Mouse (Mus musculus) heart, embryonic 14.5 days (tissue): ENCODE results near the gene Tnp1. TPM values are rescaled to one million over a fixed set of nuclear protein-coding genes. Genes with fewer than 3 reads are reported as not detected.

Experiments
- ATAC-seq: fragments of 200-750 bp; cut with Nextera tagmentation; 2 replicates; pipeline ENCODE4 v1.8.0; 2017; ENCODE audit warnings: low read depth, moderate TSS enrichment; ENCODE audit not compliant: insufficient number of reproducible peaks, insufficient read depth, low FRiP score
- H3K27ac ChIP-seq, 2 experiments: fragments of 200-500 bp in 1 of 2; fragments of 300-500 bp in 1 of 2; sonication (generic) in 1 of 2; replicated peaks in 1 of 2; 2 replicates each; pipeline ENCODE4 v1.5.1; 2012 to 2014; ENCODE audit warnings: low read depth in 2 of 2, low read length in 2 of 2, control low read depth in 1 of 2, mild to moderate bottlenecking in 1 of 2, mixed read lengths in 1 of 2; ENCODE audit not compliant: control insufficient read depth in 1 of 2, insufficient read depth in 1 of 2
- H3K27me3 ChIP-seq: fragments of 300-500 bp; sonication (generic); 2 replicates; pipeline ENCODE4 v1.6.1; 2014; ENCODE audit warnings: mild to moderate bottlenecking, low read length, control low read depth; ENCODE audit not compliant: control insufficient read depth, insufficient read depth
- H3K36me3 ChIP-seq: fragments of 300-500 bp; sonication (generic); 2 replicates; pipeline ENCODE4 v1.6.1; 2014; ENCODE audit warnings: mild to moderate bottlenecking, control low read depth, low read length, mixed read lengths; ENCODE audit not compliant: control insufficient read depth, insufficient read depth
- H3K4me1 ChIP-seq, 2 experiments: fragments of 200-500 bp in 1 of 2; fragments of 300-500 bp in 1 of 2; sonication (generic) in 1 of 2; 2 replicates each; pipeline ENCODE4 v1.6.1; 2012 to 2014; ENCODE audit warnings: low read length in 2 of 2, control low read depth in 1 of 2, mixed read lengths in 1 of 2; ENCODE audit not compliant: control insufficient read depth in 2 of 2, insufficient read depth in 2 of 2
- H3K4me2 ChIP-seq: fragments of 300-500 bp; sonication (generic); 2 replicates; pipeline ENCODE4 v1.6.1; 2014; ENCODE audit warnings: mild to moderate bottlenecking, low read length
- H3K4me3 ChIP-seq, 2 experiments: fragments of 200-500 bp in 1 of 2; fragments of 300-500 bp in 1 of 2; sonication (generic) in 1 of 2; 2 replicates each; pipeline ENCODE4 v1.5.1; 2012 to 2014; ENCODE audit warnings: low read length in 2 of 2, mild to moderate bottlenecking in 2 of 2, control low read depth in 1 of 2, low read depth in 1 of 2, moderate library complexity in 1 of 2; ENCODE audit not compliant: control insufficient read depth in 1 of 2, insufficient read depth in 1 of 2
- H3K9ac ChIP-seq: fragments of 300-500 bp; sonication (generic); 2 replicates; pipeline ENCODE4 v1.6.1; 2014; ENCODE audit warnings: mild to moderate bottlenecking, low read length
- H3K9me3 ChIP-seq: fragments of 300-500 bp; sonication (generic); 2 replicates; pipeline ENCODE4 v1.6.1; 2016; ENCODE audit warnings: low read length, control low read depth; ENCODE audit not compliant: control insufficient read depth
- WGBS: fragments of 180-500 bp; shearing (Covaris S2); extraction: QIAGEN DNeasy Blood & Tissue Kit; methylation state at CpG from one replicate; pipeline ENCODE4 v1.1.7; 2014; 5-methylcytosine and 5-hydroxymethylcytosine counted together
- polyA plus RNA-seq: library from polyadenylated mRNA; unstranded; fragments of >200 nt; fragmentation: Nextera tagmentation; extraction: Ambion mirVana; gene quantifications from 2 replicates; pipeline ENCODE4 v1.2.1, GENCODE M21; 2014

The Tnp1 gene
- polyA plus RNA-seq, 1 experiment from 2014 or later = not detected

- Histone ChIP-seq H3K4me1 (no peaks in the 10 kb centered on the region; a peak in 1 of 4 replicates), H3K4me2 (no peak overlapping the region), H3K9ac (no peak overlapping the region), H3K27ac (no peak overlapping the region), H3K36me3 (no peaks in the 10 kb centered on the region), H3K9me3 (no peaks in the 10 kb centered on the region), H3K4me3 (no peak overlapping the region), H3K27me3 (no peaks in the 10 kb centered on the region)
- 60% methylated on average over 9 of the region's 9 CpGs for WGBS
- ATAC-seq = no peak
These were observed 38.0 kb upstream of the Tnp1 start for GRCm38 (mm10) chr1:73053545-73054326.

DNA sequence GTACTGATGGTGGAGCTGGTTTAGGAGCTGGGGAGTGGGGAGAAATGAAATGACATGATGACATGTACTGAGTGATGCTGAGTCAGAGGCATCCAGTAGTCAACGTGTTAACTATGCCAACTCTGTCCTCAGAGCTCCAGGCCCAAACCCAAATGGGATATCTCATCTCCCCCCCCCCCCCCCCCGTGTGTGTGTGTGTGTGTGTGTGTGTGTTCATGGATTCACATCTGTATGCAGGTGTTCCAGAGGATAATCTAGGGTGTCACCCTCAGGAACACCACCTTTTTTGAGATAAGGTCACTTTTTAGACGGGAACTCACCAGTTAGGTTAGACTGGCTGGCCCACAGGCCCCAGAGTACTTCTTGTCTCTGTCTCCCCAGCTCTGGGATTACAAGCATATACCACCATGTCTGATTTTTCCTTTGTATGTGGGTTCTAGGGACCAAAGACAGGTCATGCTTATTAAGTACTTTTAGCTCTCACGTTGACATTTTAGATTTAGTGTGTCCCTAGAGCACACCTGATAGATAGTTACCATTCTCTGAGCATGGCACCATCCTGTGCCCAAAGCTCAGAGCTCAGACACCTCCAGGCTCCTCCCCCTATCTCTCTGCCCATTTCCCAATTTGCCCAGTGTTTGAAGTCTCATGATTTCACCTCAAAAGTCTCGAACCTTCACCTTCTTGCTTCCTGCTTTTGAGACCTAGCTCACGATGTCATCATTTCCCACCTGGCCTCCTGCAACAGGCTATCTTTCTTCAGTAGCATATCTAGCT, 31.4 kb upstream of the Tnp1 start:
- Histone ChIP-seq H3K27ac (no peak overlapping the region), H3K4me3 (no peak overlapping the region), H3K36me3 (no peaks in the 10 kb centered on the region), H3K4me1 (peaks cover 8 to 19% of the 10 kb centered on the region in 2 experiments), H3K4me2 (no peak overlapping the region), H3K27me3 (no peaks in the 10 kb centered on the region), H3K9ac (no peak overlapping the region), H3K9me3 (no peaks in the 10 kb centered on the region)
- no peak for ATAC-seq
- 79% methylated on average over 5 of the region's 6 CpGs for WGBS

GRCm38 (mm10) chr1:73045948-73046685, 30.4 kb upstream of the Tnp1 start:
- H3K4me3 ChIP-seq = no peak overlapping the region
- H3K27ac ChIP-seq = no peak overlapping the region
- H3K9me3 ChIP-seq = no peaks in the 10 kb centered on the region
- H3K4me2 ChIP-seq = no peak overlapping the region
- WGBS = 52% methylated on average over 9 of the region's 9 CpGs
- H3K36me3 ChIP-seq = no peaks in the 10 kb centered on the region
- H3K9ac ChIP-seq = no peak overlapping the region
- no peak for ATAC-seq
- H3K4me1 ChIP-seq = peaks cover 8 to 19% of the 10 kb centered on the region in 2 experiments
- no peaks in the 10 kb centered on the region for H3K27me3 ChIP-seq

GRCm38 (mm10) chr1:73043671-73044070, 28.0 kb upstream of the Tnp1 start:
- Histone ChIP-seq H3K4me1 (peaks cover 12 to 24% of the 10 kb centered on the region in 2 experiments), H3K4me3 (no peak overlapping the region), H3K4me2 (peak overlapping the region; percentile 51), H3K9me3 (no peaks in the 10 kb centered on the region), H3K27me3 (no peaks in the 10 kb centered on the region), H3K27ac (peak overlapping the region; percentile 60 to 61; a peak in 3 of 4 replicates), H3K36me3 (no peaks in the 10 kb centered on the region), H3K9ac (no peak overlapping the region)
- ATAC-seq = peak; percentile 82
- 16% methylated on average over 10 of the region's 10 CpGs for WGBS

DNA sequence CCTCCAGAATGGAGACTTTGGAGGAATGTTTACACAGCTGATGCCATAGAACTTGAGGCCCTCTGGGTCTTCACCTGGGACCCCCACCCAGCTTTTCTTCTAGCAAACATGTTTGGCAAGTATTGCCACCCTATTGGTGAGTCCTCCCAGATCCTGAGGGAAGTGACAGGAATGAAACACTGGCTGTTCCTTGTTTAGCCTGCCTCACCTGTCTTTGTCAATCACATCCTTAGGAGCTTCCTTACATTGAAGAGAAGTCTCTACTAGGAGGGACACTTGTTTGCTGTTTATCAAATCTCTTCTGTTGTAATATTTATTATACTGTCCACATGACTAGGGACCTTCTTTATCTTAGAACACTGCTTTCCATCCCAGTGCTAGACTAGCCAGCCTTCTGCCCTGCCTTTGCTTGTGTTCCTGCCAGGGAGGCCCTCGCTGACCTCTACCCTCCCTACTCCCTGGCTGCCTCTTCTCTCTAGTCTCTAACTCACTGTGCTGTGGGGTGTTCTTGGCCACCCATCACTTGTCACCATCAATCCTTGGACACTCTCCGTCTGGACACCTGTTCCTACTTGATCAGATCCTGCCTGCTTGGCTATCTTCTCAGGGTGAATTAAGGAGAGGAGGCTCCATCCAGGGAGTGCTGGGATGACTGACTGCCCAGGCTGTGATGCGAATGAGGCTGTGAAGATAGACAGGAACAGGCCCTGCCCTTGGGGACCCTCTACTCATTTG, 25.1 kb upstream of the Tnp1 start:
- no peak overlapping the region for H3K4me3 ChIP-seq
- ATAC-seq = no peak

DNA sequence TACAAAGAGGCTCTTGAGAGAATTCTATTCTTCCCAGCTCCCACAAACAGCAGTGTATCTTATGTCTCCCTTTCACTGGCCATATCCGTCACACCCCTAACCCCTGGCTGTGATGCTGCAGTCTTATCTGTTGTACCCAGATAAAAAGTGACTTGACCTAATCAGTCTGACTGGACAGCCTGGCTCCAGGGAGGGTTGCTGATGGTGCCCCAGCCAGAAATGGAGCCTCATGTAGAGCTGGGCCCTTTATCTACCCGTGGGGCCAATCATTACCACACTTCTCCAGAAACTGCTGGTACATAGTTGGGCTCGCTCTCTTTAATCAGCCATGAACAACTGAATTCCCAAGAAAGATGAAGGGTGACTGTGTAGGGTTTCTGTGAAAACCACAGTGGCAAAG, 22.8 kb upstream of the Tnp1 start:
- Histone ChIP-seq H3K4me1 (peaks cover 14 to 19% of the 10 kb centered on the region in 2 experiments), H3K9ac (no peak overlapping the region), H3K4me3 (no peak overlapping the region), H3K36me3 (no peaks in the 10 kb centered on the region), H3K9me3 (no peaks in the 10 kb centered on the region), H3K27me3 (no peaks in the 10 kb centered on the region), H3K27ac (peak overlapping the region in 1 of 2 experiments; percentile 42; a peak in 1 of 4 replicates), H3K4me2 (no peak overlapping the region)
- no peak for ATAC-seq
- WGBS = 24% methylated on average over 3 of the region's 3 CpGs

More for the DNA sequence above, 25.1 kb upstream of the Tnp1 start:
- Histone ChIP-seq H3K27ac (no peak overlapping the region), H3K9me3 (no peaks in the 10 kb centered on the region), H3K4me1 (peaks cover 19 to 32% of the 10 kb centered on the region in 2 experiments), H3K27me3 (no peaks in the 10 kb centered on the region), H3K4me2 (no peak overlapping the region), H3K36me3 (no peaks in the 10 kb centered on the region), H3K9ac (no peak overlapping the region)
- WGBS = 80% methylated on average over 3 of the region's 3 CpGs

DNA sequence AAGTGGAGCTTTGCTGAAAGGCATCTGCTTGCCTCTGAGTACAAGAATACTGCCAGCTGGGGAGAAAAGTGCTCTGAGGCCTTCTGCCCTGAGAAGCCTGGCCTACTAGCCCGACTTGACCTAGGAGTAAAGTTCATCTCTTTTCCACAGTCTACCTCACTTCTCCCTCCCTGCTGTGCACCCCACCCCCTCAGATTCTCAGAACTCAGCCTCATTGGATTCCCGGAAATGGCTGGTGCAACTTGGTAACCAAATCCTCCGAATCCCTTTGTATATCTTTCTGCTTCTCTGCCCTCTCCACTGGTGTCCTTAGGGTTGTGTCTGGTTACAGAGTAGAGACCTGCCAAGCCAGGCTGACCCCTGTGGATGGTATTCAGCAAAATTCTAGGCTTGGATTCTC, 20.8 kb upstream of the Tnp1 start:
- no peak overlapping the region for H3K4me3 ChIP-seq
- no peak overlapping the region for H3K4me2 ChIP-seq
- H3K27me3 ChIP-seq = no peaks in the 10 kb centered on the region
- H3K9ac ChIP-seq = no peak overlapping the region
- no peak for ATAC-seq
- peaks cover 12 to 13% of the 10 kb centered on the region in 2 experiments for H3K4me1 ChIP-seq
- H3K9me3 ChIP-seq = no peaks in the 10 kb centered on the region
- no peaks in the 10 kb centered on the region for H3K36me3 ChIP-seq
- 74% methylated on average over 3 of the region's 3 CpGs for WGBS
- H3K27ac ChIP-seq = no peak overlapping the region
